9 mouse cellular contexts compared by ENCODE assay signal in the genomic region with DNA sequence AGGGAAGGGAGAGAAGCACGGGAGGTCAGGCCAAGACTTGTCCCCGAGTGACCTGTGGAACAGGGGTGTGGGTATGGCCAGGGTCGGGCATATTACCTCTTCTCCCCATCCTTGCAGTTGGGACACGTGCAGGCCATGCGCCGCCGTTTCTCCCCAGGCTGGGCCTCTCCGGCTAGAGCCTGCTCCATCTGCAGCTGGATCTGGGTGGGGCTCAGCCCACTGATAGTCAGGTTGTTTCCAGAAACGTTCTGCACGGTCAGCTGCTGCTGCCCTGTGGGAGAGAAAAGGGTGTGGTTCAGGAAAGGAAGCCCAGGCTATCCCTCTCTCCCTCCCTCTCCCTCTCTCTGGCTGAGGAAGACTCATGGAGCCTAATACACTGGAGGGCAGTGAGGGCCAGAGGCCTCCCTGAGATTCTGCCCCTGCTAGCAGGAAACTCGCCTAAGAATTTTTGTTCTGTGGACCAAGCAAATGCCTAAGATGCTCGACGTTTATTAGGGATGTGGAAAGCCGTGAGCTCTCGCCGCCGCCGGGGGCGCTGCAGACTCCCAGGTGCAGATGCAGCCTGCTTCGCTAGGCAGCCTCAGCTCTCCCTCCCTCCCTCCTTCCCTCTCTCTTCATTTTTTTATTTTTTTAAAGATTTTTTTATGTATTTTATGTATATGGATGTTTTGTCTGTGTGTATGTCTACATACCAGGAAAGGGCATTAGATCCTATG. TPM values are rescaled to one million over a fixed set of nuclear protein-coding genes. Genes with fewer than 3 reads are reported as not detected.
A peak's percentile ranks its signal among the peaks of the same experiment; 100 is the strongest.
DNase-seq lines count a peak whose midpoint lies in the region; ATAC-seq and TF ChIP-seq lines count a peak whose summit lies in the region.
"Had no signal": no experiment of that assay in that cellular context is flagged by ENCODE, and none has a peak within 500 bp of the region (broad histone marks: within the 10 kb centered on the region; RNA-seq: fewer than 3 reads in every experiment).

No protein-coding gene starts in this region.

- no peaks in the 10 kb centered on the region for H3K4me1 ChIP-seq in heart, embryonic 14.5 days (ENCODE audit: control insufficient read depth in 2 of 2, insufficient read depth in 2 of 2, low read length in 2 of 2)
- H3K4me1 ChIP-seq in intestine, postnatal 0 days (replicated peaks; ENCODE audit: control insufficient read depth, insufficient read depth, low read length): no peaks in the 10 kb centered on the region; the same call in 1 of the 2 replicates

- TF ChIP-seq CTCF in brain, embryonic 14.5 days (IDR thresholded peaks at IDR 0.05; ENCODE audit: borderline replicate concordance, extremely low read depth, insufficient read depth, insufficient read length): peak; percentile 66
- TF ChIP-seq CTCF in intestine, postnatal 0 days (IDR thresholded peaks at IDR 0.05; ENCODE audit: low read depth): peak; percentile 67

- 63% methylated on average over 20 of the region's 20 CpGs for WGBS in heart, embryonic 14.5 days
- 29% methylated on average over 20 of the region's 20 CpGs for WGBS in intestine, postnatal 0 days

- 0 out of 2 replicates have a peak, but pooled peaks have one; percentile 22 for ATAC-seq in heart, embryonic 14.5 days (ENCODE audit: insufficient number of reproducible peaks, insufficient read depth, low FRiP score, low read depth)
- peak; percentile 66 for ATAC-seq in intestine, postnatal 0 days
- ATAC-seq in activated CD4-positive, CD25-positive, alpha-beta regulatory T cell, adult 4 months: no peak
- no peak; the same call in 1 of the 2 replicates for ATAC-seq in monocyte, adult 5-6 weeks (replicated peaks; ENCODE audit: insufficient number of reproducible peaks, low FRiP score, low TSS enrichment, poor library complexity, severe bottlenecking)

- H3K9ac ChIP-seq in heart, embryonic 14.5 days (ENCODE audit: low read length): no peak overlapping the region
- H3K9ac ChIP-seq in intestine, postnatal 0 days (ENCODE audit: low read depth, low read length): no peak overlapping the region

- peaks cover 96% of the 10 kb centered on the region for H3K36me3 ChIP-seq in heart, embryonic 14.5 days (ENCODE audit: control insufficient read depth, insufficient read depth, low read length)
- peaks cover 83% of the 10 kb centered on the region for H3K36me3 ChIP-seq in intestine, postnatal 0 days (ENCODE audit: control insufficient read depth, insufficient read depth)

- no peak overlapping the region for H3K4me2 ChIP-seq in heart, embryonic 14.5 days (ENCODE audit: low read length)
- no peak overlapping the region for H3K4me2 ChIP-seq in intestine, postnatal 0 days (replicated peaks; ENCODE audit: low read depth)

- no peaks in the 10 kb centered on the region for H3K9me3 ChIP-seq in heart, embryonic 14.5 days (ENCODE audit: control insufficient read depth, low read length)
- H3K9me3 ChIP-seq in intestine, postnatal 0 days (ENCODE audit: control insufficient read depth): no peaks in the 10 kb centered on the region

- no peaks in the 10 kb centered on the region for H3K27me3 ChIP-seq in heart, embryonic 14.5 days (ENCODE audit: control insufficient read depth, insufficient read depth, low read length)
- H3K27me3 ChIP-seq in intestine, postnatal 0 days (replicated peaks; ENCODE audit: control insufficient read depth, insufficient read depth, low read length): no peaks in the 10 kb centered on the region

- H3K27ac ChIP-seq in heart, embryonic 14.5 days (replicated peaks in 1 of 2; ENCODE audit: control insufficient read depth in 1 of 2, insufficient read depth in 1 of 2, low read depth in 2 of 2, low read length in 2 of 2): no peak overlapping the region
- H3K27ac ChIP-seq in intestine, postnatal 0 days (ENCODE audit: low read depth, low read length): peak overlapping the region; percentile 28; the same call in 1 of the 2 replicates

- no peak overlapping the region for H3K4me3 ChIP-seq in heart, embryonic 14.5 days (ENCODE audit: control insufficient read depth in 1 of 2, insufficient read depth in 1 of 2, low read depth in 1 of 2, low read length in 2 of 2)
- H3K4me3 ChIP-seq in intestine, postnatal 0 days (ENCODE audit: low read depth, low read length): no peak overlapping the region

- no peak for TF ChIP-seq POLR2A in brain, embryonic 14.5 days (IDR thresholded peaks at IDR 0.05; ENCODE audit: borderline replicate concordance, extremely low read depth, insufficient read depth, insufficient read length, poor library complexity, severe bottlenecking)

- DNase-seq in heart, adult 18-20 months: no peak
- peak; percentile 31 for DNase-seq in A20 (ENCODE audit: low read depth, low spot score)
- peak; percentile 31 for DNase-seq in brain, embryonic 14.5 days (ENCODE audit: low read depth)
- DNase-seq in cerebellum, adult 9-11 months: no peak

RNA-seq across cellular contexts. Expression of a gene that starts 12.4 kb away (rescaled TPM):
- polyA plus RNA-seq in heart, embryonic 14.5 days (2014; fragmentation: Nextera tagmentation; extraction: Ambion mirVana): 32.3 and 47.6 TPM in 2 replicates
- 10 to 100 TPM; 16.7 to 17.4 TPM for total RNA-seq in heart, adult 18-20 months (2021)
- 11.8 and 14.4 TPM in 2 replicates for polyA plus RNA-seq in brain, embryonic 14.5 days (2012; rRNA removed)
- 145 and 158 TPM in 2 replicates for polyA plus RNA-seq in intestine, postnatal 0 days (2015; fragmentation: Nextera tagmentation; extraction: Ambion mirVana)
- 10 to 100 TPM; 25.6 to 33.4 TPM for polyA plus RNA-seq in activated CD4-positive, CD25-positive, alpha-beta regulatory T cell, adult 4 months (2017; shearing (Covaris generic))
- 18.3 to 23.7 TPM (median 20.6 TPM) in 3 replicates for total RNA-seq in monocyte, adult 5-6 weeks (2017)

RNA-seq across cellular contexts. Expression of a gene that starts 26.6 kb away (rescaled TPM):
- 14.7 and 15.0 TPM in 2 replicates for polyA plus RNA-seq in heart, embryonic 14.5 days (2014; fragmentation: Nextera tagmentation; extraction: Ambion mirVana)
- total RNA-seq in heart, adult 18-20 months (2021): 10 to 100 TPM in 1 of 2 experiments, 1 to 10 TPM in 1; 7.4 to 10.3 TPM
- polyA plus RNA-seq in brain, embryonic 14.5 days (2012; rRNA removed): 12.3 and 17.8 TPM in 2 replicates
- polyA plus RNA-seq in intestine, postnatal 0 days (2015; fragmentation: Nextera tagmentation; extraction: Ambion mirVana): 7.7 and 8.2 TPM in 2 replicates
- polyA plus RNA-seq in activated CD4-positive, CD25-positive, alpha-beta regulatory T cell, adult 4 months (2017; shearing (Covaris generic)): 10 to 100 TPM; 22.5 to 26.6 TPM
- total RNA-seq in monocyte, adult 5-6 weeks (2017): 4.2 to 7.6 TPM (median 7.1 TPM) in 3 replicates

RNA-seq across cellular contexts. Expression of a gene that starts 28.3 kb away (rescaled TPM):
- polyA plus RNA-seq in heart, embryonic 14.5 days (2014; fragmentation: Nextera tagmentation; extraction: Ambion mirVana): 0.53 and 0.54 TPM in 2 replicates
- total RNA-seq in heart, adult 18-20 months (2021): 1 to 10 TPM in 1 of 2 experiments, under 1 TPM in 1; 0.79 to 2.2 TPM
- polyA plus RNA-seq in brain, embryonic 14.5 days (2012; rRNA removed): 0.09 and 0.16 TPM in 2 replicates
- 138 and 141 TPM in 2 replicates for polyA plus RNA-seq in intestine, postnatal 0 days (2015; fragmentation: Nextera tagmentation; extraction: Ambion mirVana)
- under 1 TPM in 1 of 2 experiments, not detected in 1; 0.15 TPM for polyA plus RNA-seq in activated CD4-positive, CD25-positive, alpha-beta regulatory T cell, adult 4 months (2017; shearing (Covaris generic))
- 0.29 TPM in 1 of 3 replicates, not detected in the others for total RNA-seq in monocyte, adult 5-6 weeks (2017)
- total RNA-seq: left cerebral cortex, postnatal 25 days had no signal

RNA-seq across cellular contexts. Expression of a gene that starts 39.9 kb away (rescaled TPM):
- polyA plus RNA-seq in heart, embryonic 14.5 days (2014; fragmentation: Nextera tagmentation; extraction: Ambion mirVana): 44.7 and 50.9 TPM in 2 replicates
- total RNA-seq in heart, adult 18-20 months (2021): 10 to 100 TPM; 23.4 to 25.1 TPM
- polyA plus RNA-seq in brain, embryonic 14.5 days (2012; rRNA removed): 71.6 and 83.7 TPM in 2 replicates
- polyA plus RNA-seq in intestine, postnatal 0 days (2015; fragmentation: Nextera tagmentation; extraction: Ambion mirVana): 64.1 and 68.9 TPM in 2 replicates
- 10 to 100 TPM; 86.7 to 92.1 TPM for polyA plus RNA-seq in activated CD4-positive, CD25-positive, alpha-beta regulatory T cell, adult 4 months (2017; shearing (Covaris generic))
- total RNA-seq in monocyte, adult 5-6 weeks (2017): 38.4 to 51.0 TPM (median 44.6 TPM) in 3 replicates

RNA-seq across cellular contexts. Expression of a gene that starts 57.0 kb away (rescaled TPM):
- polyA plus RNA-seq in heart, embryonic 14.5 days (2014; fragmentation: Nextera tagmentation; extraction: Ambion mirVana): 0.11 TPM in 1 of 2 replicates, not detected in the other
- total RNA-seq in heart, adult 18-20 months (2021): under 1 TPM in 1 of 2 experiments, not detected in 1; 0.21 TPM
- polyA plus RNA-seq in brain, embryonic 14.5 days (2012; rRNA removed): 0.64 and 1.0 TPM in 2 replicates
- 0.04 TPM in 1 of 2 replicates, not detected in the other for polyA plus RNA-seq in intestine, postnatal 0 days (2015; fragmentation: Nextera tagmentation; extraction: Ambion mirVana)
- not detected for polyA plus RNA-seq in activated CD4-positive, CD25-positive, alpha-beta regulatory T cell, adult 4 months (2017; shearing (Covaris generic))
- not detected in 3 replicates for total RNA-seq in monocyte, adult 5-6 weeks (2017)

Comparison
In these comparisons a context has a peak if more than half of its experiments do, and no peak if none do; other contexts are left out.
1. ATAC-seq: peak in heart, embryonic 14.5 days (single experiment) and intestine, postnatal 0 days (single experiment); none in activated CD4-positive, CD25-positive, alpha-beta regulatory T cell, adult 4 months (single experiment) and monocyte, adult 5-6 weeks (single experiment).
2. DNase-seq: peak in A20 (single experiment) and brain, embryonic 14.5 days (single experiment); none in heart, adult 18-20 months (0 of 2) and cerebellum, adult 9-11 months (single experiment).
3. RNA of a gene that starts 28.3 kb away (polyA plus RNA-seq): 138 to 141 TPM in intestine, postnatal 0 days; 0.53 to 0.54 TPM in heart, embryonic 14.5 days, 0.15 TPM in activated CD4-positive, CD25-positive, alpha-beta regulatory T cell, adult 4 months and 0.09 to 0.16 TPM in brain, embryonic 14.5 days; every median in the first group is over 10 times any median in the second.